Mouse (Mus musculus) small intestine, adult 2 months (tissue): ENCODE measurements around the gene Ubr4.

ENCODE experiments used
- CTCF ChIP-seq: fragments of 200-500 bp; IDR thresholded peaks from 2 replicates; pipeline ENCODE4 v1.5.1; 2012; ENCODE audit warnings: low read depth, mild to moderate bottlenecking, control low read depth, inconsistent platforms, low read length, moderate library complexity, mixed read lengths; ENCODE audit not compliant: insufficient replicate concordance, insufficient read length; ENCODE audit errors: extremely low read depth
- POLR2A ChIP-seq: fragments of 200-500 bp; IDR thresholded peaks from 2 replicates; pipeline ENCODE4 v1.6.1; 2012; ENCODE audit warnings: low read depth, mild to moderate bottlenecking, control low read depth, inconsistent platforms, low read length, moderate library complexity

- no peak for TF ChIP-seq CTCF
- TF ChIP-seq POLR2A, result no peak
These were observed 44.5 kb upstream of the Ubr4 start for GRCm38 (mm10) chr4:139307916-139308315.
